Mouse (Mus musculus): Measurements from ENCODE around the gene B230104I21Rik. TPM values are rescaled to one million over a fixed set of nuclear protein-coding genes. Genes with fewer than 3 reads are reported as not detected.

The B230104I21Rik gene
- total RNA-seq, 2 experiments from 2014 or later = not detected

DNA sequence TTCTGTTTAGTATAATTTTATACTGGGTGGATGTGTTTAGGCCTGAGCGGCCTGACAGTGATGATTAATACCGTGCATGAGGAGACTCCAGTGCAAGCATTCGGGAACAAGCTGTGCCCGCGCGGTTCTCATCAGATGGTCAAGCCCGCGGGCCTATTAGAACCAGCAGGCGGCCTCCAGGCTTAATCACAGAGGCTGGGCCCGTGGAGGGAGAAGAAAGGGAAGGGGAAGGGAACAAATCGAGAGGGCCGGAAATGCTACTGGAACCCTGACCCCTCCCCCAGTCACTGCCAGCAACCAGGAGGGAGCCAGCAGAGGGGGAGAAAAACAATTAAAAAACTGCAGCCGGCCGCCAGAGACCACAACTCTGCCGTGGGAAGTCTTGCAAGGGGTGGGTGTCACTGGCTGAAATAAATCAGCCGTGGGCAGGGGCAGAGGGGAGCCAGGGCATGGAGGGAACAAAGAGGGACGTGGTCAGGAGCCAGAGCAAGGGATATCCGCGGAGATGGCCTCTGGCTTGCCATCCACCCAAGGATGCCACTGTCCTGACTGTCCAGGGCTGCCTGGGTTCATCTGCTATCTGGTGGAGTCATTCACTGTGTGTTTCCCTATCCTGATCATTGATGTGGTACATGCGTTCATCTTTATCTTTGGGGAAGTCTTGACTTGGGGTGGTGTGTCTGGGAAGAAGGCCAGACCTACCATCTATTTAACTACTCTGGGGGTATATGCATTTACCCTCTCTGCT lies 54.6 kb downstream of the B230104I21Rik start:
- DNase-seq = peak; percentile 58
- intact Hi-C loops (cut with DNase I) = no loop called here

- intact Hi-C loops (cut with DNase I) = no loop called here
Measured at GRCm38 (mm10) chr4:154392641-154393040, 56.7 kb downstream of the B230104I21Rik start.

GRCm38 (mm10) chr4:154393196-154394122 lies 57.5 kb downstream of the B230104I21Rik start:
- intact Hi-C loops (cut with DNase I) = no loop called here
- peak; percentile 67 for DNase-seq

More at GRCm38 (mm10) chr4:154392641-154393040, 56.7 kb downstream of the B230104I21Rik start:
- no peak for DNase-seq

DNA sequence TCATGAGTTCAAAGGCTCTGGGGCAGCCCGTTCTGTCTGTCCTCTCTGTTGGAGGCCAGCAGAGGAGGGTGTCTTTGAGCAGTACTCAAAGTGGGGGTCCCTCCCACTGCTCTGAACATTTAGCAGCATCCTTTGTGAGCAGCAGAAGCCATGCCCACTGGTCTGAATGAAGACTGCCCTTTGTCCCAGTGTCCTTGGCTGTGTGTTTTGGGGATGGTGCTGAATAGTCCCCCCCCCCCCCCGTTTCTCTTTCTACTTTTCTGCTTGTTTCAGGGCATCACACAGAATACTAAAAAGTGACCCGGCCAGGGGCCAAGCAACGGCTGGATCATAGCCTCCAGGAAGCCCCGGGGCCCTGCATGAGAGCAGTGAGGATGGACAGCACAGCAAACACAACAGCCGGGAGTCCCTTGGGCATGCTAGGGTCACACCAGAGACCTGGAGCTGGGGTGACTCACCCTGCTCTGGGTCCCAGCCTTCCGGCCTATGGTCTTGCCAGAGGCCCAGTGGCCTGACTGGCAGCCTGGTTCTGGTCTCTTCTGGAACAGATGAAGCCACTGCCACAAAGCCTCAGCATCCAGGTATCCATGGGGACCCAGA lies 58.3 kb downstream of the B230104I21Rik start:
- intact Hi-C loops (cut with DNase I) = no loop called here
- peak; percentile 29 for DNase-seq

GRCm38 (mm10) chr4:154396652-154397301 lies 60.9 kb downstream of the B230104I21Rik start:
- intact Hi-C loops (cut with DNase I) = no loop called here
- no peak for DNase-seq

Other genes starting within 250 kb of the B230104I21Rik start
- 1 to 10 TPM; 3.7 to 4.3 TPM for gene Trp73, start 195.9 kb upstream of the B230104I21Rik start, total RNA-seq (2021)
- gene Wrap73, start 193.8 kb upstream of the B230104I21Rik start, total RNA-seq (2021) = 10 to 100 TPM; 27.0 to 30.4 TPM
- gene Tprgl, start 175.5 kb upstream of the B230104I21Rik start, total RNA-seq (2021) = 100 to 1,000 TPM; 119 to 121 TPM
- gene Megf6, start 165.4 kb upstream of the B230104I21Rik start, total RNA-seq (2021) = 10 to 100 TPM; 10.4 to 13.7 TPM
- gene Arhgef16, start 34.5 kb upstream of the B230104I21Rik start, total RNA-seq (2021) = 1 to 10 TPM in 1 of 2 experiments, under 1 TPM in 1; 0.38 to 1.0 TPM